In genomic region chr9:44268432-44268831, GRCm38 (mm10) we compare ENCODE assay signal across 8 mouse cellular contexts. TPM values are rescaled to one million over a fixed set of nuclear protein-coding genes. Genes with fewer than 3 reads are reported as not detected.
DNase-seq lines count a peak whose midpoint lies in the region; ATAC-seq lines count a peak whose summit lies in the region.

Nlrx1 (minus strand) TSS chr9:44268599.

- ATAC-seq in inflammation-experienced regulatory T-cells, adult 6 months: peak; percentile 40

- peaks cover 8% of the 10 kb centered on the region; the same call in 1 of the 2 replicates for H3K4me1 ChIP-seq in brown adipose tissue, adult 24 weeks (ENCODE audit: control insufficient read depth, insufficient read depth, insufficient read length, low read length)

- peak within 1 kb of the TSS; percentile 51 for H3K27ac ChIP-seq in brown adipose tissue, adult 24 weeks (replicated peaks; ENCODE audit: low read depth, low read length)

- H3K4me3 ChIP-seq in brown adipose tissue, adult 24 weeks (ENCODE audit: insufficient read depth, low read depth, low read length): peak within 1 kb of the TSS; percentile 83

- no peak for DNase-seq in layer of hippocampus, adult 18-20 months (ENCODE audit: low spot score in 2 of 2)
- no peak for DNase-seq in layer of hippocampus, adult 9-10 months (ENCODE audit: low spot score)
- no peak for DNase-seq in gastrocnemius, postnatal 25 days
- peak; percentile 55 for DNase-seq in lung, postnatal 36 days
- DNase-seq in thymus, postnatal 4 days: no peak
- DNase-seq in cerebellum, adult 11 months: no peak

RNA-seq across cellular contexts. Expression of gene Nlrx1, which starts in this region (rescaled TPM):
- 10 to 100 TPM; 10.0 to 11.8 TPM for total RNA-seq in layer of hippocampus, adult 18-20 months (2021)
- 8.7 and 8.8 TPM in 2 replicates for polyA plus RNA-seq in brown adipose tissue, adult 24 weeks (2012; ENCODE audit: insufficient read depth, insufficient read length, missing spikeins)
- total RNA-seq in gastrocnemius, postnatal 25 days (2021): 10 to 100 TPM; 18.6 to 21.1 TPM
- 10 to 100 TPM in 1 of 3 experiments, 1 to 10 TPM in 2; 3.3 to 10.7 (median 4.1) TPM for polyA plus RNA-seq in inflammation-experienced regulatory T-cells, adult 6 months (2017; shearing (Covaris generic))
